Mouse (Mus musculus) liver, postnatal 0 days (tissue): ENCODE results near the gene Eif3g.

Experiments used
- CTCF ChIP-seq: sonication (generic); IDR thresholded peaks from 2 replicates; pipeline ENCODE4 v1.5.1; 2016; ENCODE audit warnings: antibody characterized with exemption, low read depth
- EP300 ChIP-seq: IDR thresholded peaks from 2 replicates; pipeline ENCODE4 v1.6.1; 2016; ENCODE audit warnings: antibody characterized with exemption, low read depth, mild to moderate bottlenecking

- TF ChIP-seq CTCF (no peak), EP300 (no peak)
Measured at GRCm38 (mm10) chr9:20893069-20893468, 5.4 kb downstream of the Eif3g start.
